10 mouse cellular contexts compared by ENCODE assay signal in genomic region chr1:194613271-194613834, GRCm38 (mm10). TPM values are rescaled to one million over a fixed set of nuclear protein-coding genes. Genes with fewer than 3 reads are reported as not detected.
DNase-seq lines count a peak whose midpoint lies in the region; ATAC-seq and TF ChIP-seq lines count a peak whose summit lies in the region.
"Had no signal": no experiment of that assay in that cellular context is flagged by ENCODE, and none has a peak within 500 bp of the region (broad histone marks: within the 10 kb centered on the region; RNA-seq: fewer than 3 reads in every experiment).

No protein-coding gene starts in this region.

- ATAC-seq in intestine, embryonic 14.5 days (replicated peaks; ENCODE audit: low FRiP score, low TSS enrichment, low read depth), result no peak
- ATAC-seq in intestine, embryonic 15.5 days, result no peak
- ATAC-seq in forebrain, embryonic 11.5 days (replicated peaks; ENCODE audit: low FRiP score), result peak; percentile 60
- peak; percentile 83; the same call in 1 of the 2 replicates for ATAC-seq in hindbrain, embryonic 15.5 days (ENCODE audit: low FRiP score, low read depth)

- H3K27me3 ChIP-seq in intestine, embryonic 14.5 days (replicated peaks; ENCODE audit: control insufficient read depth, insufficient read depth, low read length), result no peaks in the 10 kb centered on the region
- no peaks in the 10 kb centered on the region for H3K27me3 ChIP-seq in intestine, embryonic 15.5 days (replicated peaks)
- no peaks in the 10 kb centered on the region for H3K27me3 ChIP-seq in forebrain, embryonic 11.5 days (ENCODE audit: control insufficient read depth, insufficient read depth, low read length)
- H3K27me3 ChIP-seq in hindbrain, embryonic 15.5 days, result no peaks in the 10 kb centered on the region
- H3K27me3 ChIP-seq: CH12.LX had no signal

- H3K9me3 ChIP-seq in intestine, embryonic 14.5 days (ENCODE audit: control insufficient read depth, low read length), result no peaks in the 10 kb centered on the region
- H3K9me3 ChIP-seq in intestine, embryonic 15.5 days, result no peaks in the 10 kb centered on the region
- no peaks in the 10 kb centered on the region for H3K9me3 ChIP-seq in forebrain, embryonic 11.5 days (ENCODE audit: control insufficient read depth, low read length)
- no peaks in the 10 kb centered on the region for H3K9me3 ChIP-seq in hindbrain, embryonic 15.5 days

- H3K9ac ChIP-seq in intestine, embryonic 14.5 days (ENCODE audit: low read length), result no peak overlapping the region
- no peak overlapping the region for H3K9ac ChIP-seq in intestine, embryonic 15.5 days
- H3K9ac ChIP-seq in forebrain, embryonic 11.5 days (ENCODE audit: low read length), result no peak overlapping the region
- no peak overlapping the region for H3K9ac ChIP-seq in hindbrain, embryonic 15.5 days
- H3K9ac ChIP-seq: liver, embryonic 14.5 days had no signal

- WGBS in intestine, embryonic 14.5 days, result 61% methylated on average over 2 of the region's 2 CpGs
- 60% methylated on average over 2 of the region's 2 CpGs for WGBS in intestine, embryonic 15.5 days
- 17% methylated on average over 2 of the region's 2 CpGs for WGBS in forebrain, embryonic 11.5 days
- 25% methylated on average over 2 of the region's 2 CpGs for WGBS in hindbrain, embryonic 15.5 days

- H3K27ac ChIP-seq in intestine, embryonic 14.5 days (ENCODE audit: low read depth), result no peak overlapping the region
- no peak overlapping the region for H3K27ac ChIP-seq in intestine, embryonic 15.5 days
- no peak overlapping the region for H3K27ac ChIP-seq in forebrain, embryonic 11.5 days (ENCODE audit: low read depth, low read length)
- 0 out of 2 replicates have a peak overlapping the region, but pooled peaks have one; percentile 10 for H3K27ac ChIP-seq in hindbrain, embryonic 15.5 days (replicated peaks)
- H3K27ac ChIP-seq: liver, embryonic 14.5 days had no signal

- H3K4me1 ChIP-seq in intestine, embryonic 14.5 days (replicated peaks; ENCODE audit: control insufficient read depth, insufficient read depth, low read length), result peaks cover 7% of the 10 kb centered on the region; the same call in 1 of the 2 replicates
- H3K4me1 ChIP-seq in intestine, embryonic 15.5 days (replicated peaks), result peaks cover 6% of the 10 kb centered on the region
- peaks cover 4% of the 10 kb centered on the region for H3K4me1 ChIP-seq in forebrain, embryonic 11.5 days (replicated peaks; ENCODE audit: control insufficient read depth, insufficient read depth, low read length)
- peaks cover 10% of the 10 kb centered on the region; the same call in 1 of the 2 replicates for H3K4me1 ChIP-seq in hindbrain, embryonic 15.5 days (replicated peaks)

- H3K4me3 ChIP-seq in intestine, embryonic 14.5 days (ENCODE audit: low read depth, low read length), result no peak overlapping the region
- no peak overlapping the region for H3K4me3 ChIP-seq in intestine, embryonic 15.5 days (replicated peaks)
- H3K4me3 ChIP-seq in forebrain, embryonic 11.5 days (ENCODE audit: low read depth, low read length), result no peak overlapping the region
- H3K4me3 ChIP-seq in hindbrain, embryonic 15.5 days, result no peak overlapping the region

- no peaks in the 10 kb centered on the region for H3K36me3 ChIP-seq in intestine, embryonic 14.5 days (ENCODE audit: control insufficient read depth, insufficient read depth, low read length)
- no peaks in the 10 kb centered on the region for H3K36me3 ChIP-seq in intestine, embryonic 15.5 days
- H3K36me3 ChIP-seq in forebrain, embryonic 11.5 days (ENCODE audit: control insufficient read depth, insufficient read depth, low read length), result no peaks in the 10 kb centered on the region
- H3K36me3 ChIP-seq in hindbrain, embryonic 15.5 days, result no peaks in the 10 kb centered on the region

- H3K4me2 ChIP-seq in intestine, embryonic 14.5 days (ENCODE audit: low read length), result no peak overlapping the region
- H3K4me2 ChIP-seq in intestine, embryonic 15.5 days (replicated peaks), result no peak overlapping the region
- no peak overlapping the region for H3K4me2 ChIP-seq in forebrain, embryonic 11.5 days (ENCODE audit: low read depth, low read length, severe bottlenecking)
- H3K4me2 ChIP-seq in hindbrain, embryonic 15.5 days, result no peak overlapping the region

- TF ChIP-seq POLR2A in brain, embryonic 14.5 days (IDR thresholded peaks at IDR 0.05; ENCODE audit: borderline replicate concordance, extremely low read depth, insufficient read depth, insufficient read length, poor library complexity, severe bottlenecking), result no peak

- peak; percentile 21 for DNase-seq in intestine, embryonic 14.5 days (ENCODE audit: low spot score)
- peak; percentile 90 for DNase-seq in brain, embryonic 14.5 days (ENCODE audit: low read depth)
- no peak for DNase-seq in forebrain, embryonic 11.5 days (ENCODE audit: low spot score)
- no peak for DNase-seq in gastrocnemius, postnatal 4 days (ENCODE audit: low spot score in 2 of 2)
- DNase-seq in layer of hippocampus, postnatal 14 days (ENCODE audit: low spot score in 2 of 2), result no peak
- DNase-seq: thymus, adult 2 months had no signal

- no peak for TF ChIP-seq CTCF in brain, embryonic 14.5 days (IDR thresholded peaks at IDR 0.05; ENCODE audit: borderline replicate concordance, extremely low read depth, insufficient read depth, insufficient read length)

RNA-seq across cellular contexts. Expression of gene Plxna2, which starts 4.7 kb away (rescaled TPM):
- polyA plus RNA-seq in intestine, embryonic 14.5 days (2014; fragmentation: Nextera tagmentation; extraction: Ambion mirVana), result 8.4 and 8.9 TPM in 2 replicates
- polyA plus RNA-seq in intestine, embryonic 15.5 days (2015; fragmentation: Nextera tagmentation; extraction: Ambion mirVana), result 5.6 and 5.9 TPM in 2 replicates
- polyA plus RNA-seq in brain, embryonic 14.5 days (2012; rRNA removed), result 60.3 and 66.5 TPM in 2 replicates
- polyA plus RNA-seq in forebrain, embryonic 11.5 days (2014; fragmentation: Nextera tagmentation; extraction: Ambion mirVana), result 19.0 and 22.5 TPM in 2 replicates
- polyA plus RNA-seq in hindbrain, embryonic 15.5 days (2015; fragmentation: Nextera tagmentation; extraction: Ambion mirVana), result 30.7 and 32.8 TPM in 2 replicates
- 10 to 100 TPM; 27.2 to 31.9 TPM for total RNA-seq in gastrocnemius, postnatal 4 days (2021)
- 10 to 100 TPM; 80.9 to 82.4 TPM for total RNA-seq in layer of hippocampus, postnatal 14 days (2021)

Comparison
In these comparisons a context has a peak if more than half of its experiments do, and no peak if none do; other contexts are left out.
1. ATAC-seq: peak in forebrain, embryonic 11.5 days (single experiment) and hindbrain, embryonic 15.5 days (single experiment); none in intestine, embryonic 14.5 days (single experiment) and intestine, embryonic 15.5 days (single experiment).
2. DNase-seq: peak in intestine, embryonic 14.5 days (single experiment) and brain, embryonic 14.5 days (single experiment); none in forebrain, embryonic 11.5 days (single experiment), gastrocnemius, postnatal 4 days (0 of 2) and layer of hippocampus, postnatal 14 days (0 of 2).